Mouse (Mus musculus): ENCODE measurements around the gene Tsga13. TPM values are rescaled to one million over a fixed set of nuclear protein-coding genes. Genes with fewer than 3 reads are reported as not detected.

The Tsga13 gene
- polyA plus RNA-seq, 1 experiment from 2014 or later: 0.22 TPM

- DNase-seq (ENCODE audit: low spot score): no peak
- H3K36me3 ChIP-seq (ENCODE audit: control insufficient read depth, insufficient read depth, low read length): no peaks in the 10 kb centered on the region
Observed at GRCm38 (mm10) chr6:30921826-30922225, 6.5 kb upstream of the Tsga13 start.

DNA sequence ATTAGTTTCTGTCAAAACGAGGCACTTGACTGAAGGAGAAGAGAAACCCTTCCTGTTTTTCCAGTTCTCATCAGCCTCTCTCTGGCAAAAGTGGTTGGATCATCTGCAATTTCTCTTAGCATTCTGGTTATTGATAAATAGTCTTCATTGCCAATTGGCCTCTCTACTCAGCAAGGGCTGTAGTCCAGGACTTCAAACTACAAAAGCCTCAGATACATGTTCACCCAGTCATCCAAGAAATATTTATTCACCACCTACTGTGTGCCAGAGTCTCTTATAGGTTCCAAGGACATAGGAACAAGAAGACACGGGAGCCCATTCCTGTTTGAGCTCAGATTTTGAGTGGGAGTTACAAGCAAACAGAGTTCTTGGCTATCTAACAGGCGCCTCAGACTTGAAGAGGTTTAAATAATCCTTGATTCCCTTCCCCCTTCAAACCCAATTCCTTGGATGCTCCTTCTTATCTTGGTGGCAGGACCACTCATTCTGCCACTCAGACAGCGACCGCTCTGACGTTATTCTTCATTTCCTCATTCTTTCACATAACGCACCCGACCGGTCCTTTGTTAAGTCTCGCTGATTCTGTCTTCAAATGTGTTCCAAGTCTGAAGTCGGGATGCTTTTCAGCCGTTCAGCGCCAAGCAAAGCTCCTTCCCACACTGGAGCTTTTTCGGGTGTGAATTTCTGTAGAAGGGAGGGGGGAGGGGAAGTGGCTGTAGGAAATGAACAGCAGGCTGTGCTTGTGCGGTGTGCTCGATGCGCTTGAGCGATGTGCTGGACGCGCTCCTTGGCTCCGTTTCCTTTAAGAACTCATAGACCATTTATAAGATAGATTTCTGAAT is 5.7 kb upstream of the Tsga13 start:
- H3K27ac ChIP-seq (replicated peaks): no peak overlapping the region; the same call in 1 of the 2 replicates
- H3K4me2 ChIP-seq (replicated peaks; ENCODE audit: low read depth): peak overlapping the region; percentile 12
- H3K4me1 ChIP-seq (replicated peaks; ENCODE audit: control insufficient read depth, insufficient read depth): no peaks in the 10 kb centered on the region
- no peaks in the 10 kb centered on the region for H3K9me3 ChIP-seq (ENCODE audit: control insufficient read depth, low read length)
- H3K36me3 ChIP-seq (ENCODE audit: control insufficient read depth, insufficient read depth, low read length): no peaks in the 10 kb centered on the region
- DNase-seq (ENCODE audit: low spot score) (peak; percentile 14), ATAC-seq (ENCODE audit: low FRiP score, low TSS enrichment) (0 out of 2 replicates have a peak, but pooled peaks have one; percentile 26)
- no peaks in the 10 kb centered on the region for H3K27me3 ChIP-seq (ENCODE audit: control insufficient read depth, insufficient read depth, low read length)
- peak overlapping the region; percentile 1; the same call in 1 of the 2 replicates for H3K4me3 ChIP-seq (ENCODE audit: low read depth, low read length)
- no peak overlapping the region for H3K9ac ChIP-seq (ENCODE audit: low read length)
- WGBS: 34% methylated on average over 21 of the region's 21 CpGs
- TF ChIP-seq EP300 (optimal IDR thresholded peaks at IDR 0.05) (no peak), CTCF (IDR thresholded peaks at IDR 0.05; ENCODE audit: low read depth) (no peak)

More at GRCm38 (mm10) chr6:30921826-30922225, 6.5 kb upstream of the Tsga13 start:
- Histone ChIP-seq H3K9ac (ENCODE audit: low read length) (no peak overlapping the region), H3K27ac (replicated peaks) (no peak overlapping the region), H3K4me1 (replicated peaks; ENCODE audit: control insufficient read depth, insufficient read depth) (no peaks in the 10 kb centered on the region), H3K4me3 (ENCODE audit: low read depth, low read length) (no peak overlapping the region), H3K9me3 (ENCODE audit: control insufficient read depth, low read length) (no peaks in the 10 kb centered on the region), H3K27me3 (ENCODE audit: control insufficient read depth, insufficient read depth, low read length) (no peaks in the 10 kb centered on the region), H3K4me2 (replicated peaks; ENCODE audit: low read depth) (no peak overlapping the region)
- no peak for TF ChIP-seq EP300 (optimal IDR thresholded peaks at IDR 0.05)
- no peak for TF ChIP-seq CTCF (IDR thresholded peaks at IDR 0.05; ENCODE audit: low read depth)
- ATAC-seq (ENCODE audit: low FRiP score, low TSS enrichment): no peak
- 71% methylated on average over 10 of the region's 11 CpGs for WGBS

DNA sequence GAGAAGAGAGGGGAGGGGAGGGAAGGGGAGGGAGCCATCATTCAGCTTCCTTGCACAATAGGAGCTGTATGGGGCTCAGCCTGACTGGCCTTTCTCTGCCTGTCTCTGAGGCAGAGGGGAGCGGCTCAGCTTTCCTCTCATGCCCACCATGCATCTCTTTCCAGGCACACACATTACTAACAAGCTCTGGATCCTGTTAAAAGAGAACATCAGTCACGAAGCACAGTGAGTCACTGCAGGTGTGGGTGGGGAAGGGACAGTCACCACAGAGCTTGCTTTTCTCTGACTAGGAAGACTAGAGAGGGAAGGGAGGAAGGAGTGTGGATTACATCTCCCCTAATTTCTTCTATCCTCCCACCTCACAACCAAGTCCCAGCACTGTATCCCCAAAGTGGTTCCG is 7.4 kb downstream of the Tsga13 start:
- H3K27ac ChIP-seq (replicated peaks): no peak overlapping the region
- WGBS: 51% methylated on average over 3 of the region's 3 CpGs
- H3K4me3 ChIP-seq (ENCODE audit: low read depth, low read length): no peak overlapping the region
- ATAC-seq (ENCODE audit: low FRiP score, low TSS enrichment) (no peak), DNase-seq (ENCODE audit: low spot score) (no peak)
- no peaks in the 10 kb centered on the region for H3K36me3 ChIP-seq (ENCODE audit: control insufficient read depth, insufficient read depth, low read length)
- TF ChIP-seq EP300 (optimal IDR thresholded peaks at IDR 0.05): no peak
- TF ChIP-seq CTCF (IDR thresholded peaks at IDR 0.05; ENCODE audit: low read depth): no peak
- H3K27me3 ChIP-seq (ENCODE audit: control insufficient read depth, insufficient read depth, low read length): no peaks in the 10 kb centered on the region
- no peak overlapping the region for H3K4me2 ChIP-seq (replicated peaks; ENCODE audit: low read depth)
- H3K9ac ChIP-seq (ENCODE audit: low read length): no peak overlapping the region
- no peaks in the 10 kb centered on the region for H3K4me1 ChIP-seq (replicated peaks; ENCODE audit: control insufficient read depth, insufficient read depth)
- no peaks in the 10 kb centered on the region for H3K9me3 ChIP-seq (ENCODE audit: control insufficient read depth, low read length)

DNA sequence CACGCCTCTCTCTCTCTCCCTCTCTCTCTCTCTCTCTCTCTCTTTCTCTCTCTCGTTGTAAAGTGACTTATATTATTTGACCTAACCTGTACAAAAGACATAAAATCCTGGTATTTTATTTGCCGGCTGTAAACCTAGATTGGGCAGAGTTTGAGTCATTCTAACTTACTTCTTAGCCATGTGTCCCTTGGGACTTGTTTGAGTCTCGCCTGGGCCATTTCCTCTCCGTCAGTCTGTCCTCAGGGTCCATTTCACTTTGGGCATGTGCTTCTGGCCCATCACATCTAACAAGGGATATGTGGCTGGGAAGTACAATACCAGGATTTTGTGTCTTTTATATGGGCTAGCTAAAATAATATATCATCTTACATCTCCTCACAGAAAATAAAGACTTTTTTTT is 10.5 kb downstream of the Tsga13 start:
- Histone ChIP-seq H3K36me3 (ENCODE audit: control insufficient read depth, insufficient read depth, low read length) (no peaks in the 10 kb centered on the region), H3K4me3 (ENCODE audit: low read depth, low read length) (no peak overlapping the region), H3K4me2 (replicated peaks; ENCODE audit: low read depth) (no peak overlapping the region), H3K9ac (ENCODE audit: low read length) (no peak overlapping the region), H3K9me3 (ENCODE audit: control insufficient read depth, low read length) (no peaks in the 10 kb centered on the region), H3K27ac (replicated peaks) (no peak overlapping the region), H3K4me1 (replicated peaks; ENCODE audit: control insufficient read depth, insufficient read depth) (no peaks in the 10 kb centered on the region), H3K27me3 (ENCODE audit: control insufficient read depth, insufficient read depth, low read length) (no peaks in the 10 kb centered on the region)
- no peak for ATAC-seq (ENCODE audit: low FRiP score, low TSS enrichment)
- TF ChIP-seq EP300 (optimal IDR thresholded peaks at IDR 0.05): no peak
- no peak for TF ChIP-seq CTCF (IDR thresholded peaks at IDR 0.05; ENCODE audit: low read depth)
- no peak for DNase-seq (ENCODE audit: low spot score)
- 76% methylated on average over 5 of the region's 5 CpGs for WGBS

DNA sequence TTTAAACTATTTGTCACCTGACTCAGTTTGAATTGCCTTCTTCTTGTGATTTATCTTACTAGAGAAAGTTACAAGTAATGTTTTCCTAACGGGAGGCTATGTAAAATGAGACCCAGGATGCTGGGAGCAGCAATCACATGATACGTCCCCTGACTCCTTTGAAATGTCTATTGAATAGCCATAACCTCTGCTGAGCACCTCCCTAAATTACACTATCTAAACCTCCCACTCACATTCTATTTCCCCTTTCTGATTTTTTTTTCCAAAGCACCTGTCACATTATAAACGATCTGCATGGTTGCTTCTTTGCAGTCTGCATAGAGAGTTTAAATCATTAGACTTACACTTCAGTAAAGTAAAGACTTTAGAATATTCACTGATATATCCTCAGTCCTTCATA is 11.3 kb downstream of the Tsga13 start:
- Histone ChIP-seq H3K36me3 (ENCODE audit: control insufficient read depth, insufficient read depth, low read length) (no peaks in the 10 kb centered on the region), H3K4me3 (ENCODE audit: low read depth, low read length) (no peak overlapping the region), H3K4me1 (replicated peaks; ENCODE audit: control insufficient read depth, insufficient read depth) (no peaks in the 10 kb centered on the region), H3K4me2 (replicated peaks; ENCODE audit: low read depth) (no peak overlapping the region), H3K9me3 (ENCODE audit: control insufficient read depth, low read length) (no peaks in the 10 kb centered on the region), H3K9ac (ENCODE audit: low read length) (no peak overlapping the region), H3K27ac (replicated peaks) (no peak overlapping the region), H3K27me3 (ENCODE audit: control insufficient read depth, insufficient read depth, low read length) (no peaks in the 10 kb centered on the region)
- TF ChIP-seq EP300 (optimal IDR thresholded peaks at IDR 0.05): no peak
- no peak for TF ChIP-seq CTCF (IDR thresholded peaks at IDR 0.05; ENCODE audit: low read depth)
- no peak for DNase-seq (ENCODE audit: low spot score)
- ATAC-seq (ENCODE audit: low FRiP score, low TSS enrichment): no peak
- WGBS: 37% methylated on average over 3 of the region's 3 CpGs

DNA sequence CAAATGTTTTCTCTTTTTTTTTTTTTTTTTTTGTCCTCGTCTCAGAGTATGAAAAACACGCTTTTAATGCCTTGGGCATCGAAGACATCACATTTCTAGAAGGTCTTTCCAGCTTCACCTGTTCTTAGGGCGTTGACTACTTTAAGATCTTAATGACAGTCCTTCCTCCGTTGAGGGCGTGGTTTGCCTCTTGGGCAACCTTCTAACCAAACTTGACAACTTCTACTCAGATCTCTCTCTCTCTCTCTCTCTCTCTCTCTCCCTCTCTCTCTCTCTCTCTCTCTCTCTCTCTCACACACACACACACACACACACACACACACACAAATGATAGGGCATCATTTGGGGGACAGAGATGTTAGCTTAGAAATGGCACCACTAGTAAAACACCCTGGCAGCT is 17.9 kb downstream of the Tsga13 start:
- no peak overlapping the region for H3K4me2 ChIP-seq (replicated peaks; ENCODE audit: low read depth)
- no peaks in the 10 kb centered on the region for H3K27me3 ChIP-seq (ENCODE audit: control insufficient read depth, insufficient read depth, low read length)
- DNase-seq (ENCODE audit: low spot score) (no peak), ATAC-seq (ENCODE audit: low FRiP score, low TSS enrichment) (no peak)
- H3K4me3 ChIP-seq (ENCODE audit: low read depth, low read length): no peak overlapping the region
- H3K4me1 ChIP-seq (replicated peaks; ENCODE audit: control insufficient read depth, insufficient read depth): 0 out of 2 replicates have a peak, but pooled peaks cover 2% of the 10 kb centered on the region
- H3K9ac ChIP-seq (ENCODE audit: low read length): no peak overlapping the region
- no peaks in the 10 kb centered on the region for H3K9me3 ChIP-seq (ENCODE audit: control insufficient read depth, low read length)
- no peaks in the 10 kb centered on the region for H3K36me3 ChIP-seq (ENCODE audit: control insufficient read depth, insufficient read depth, low read length)
- TF ChIP-seq CTCF (IDR thresholded peaks at IDR 0.05; ENCODE audit: low read depth): no peak
- no peak for TF ChIP-seq EP300 (optimal IDR thresholded peaks at IDR 0.05)
- no peak overlapping the region for H3K27ac ChIP-seq (replicated peaks)
- WGBS: 69% methylated on average over 6 of the region's 6 CpGs
